Mouse (Mus musculus) ES-E14 (cell line): Measurements from ENCODE around the gene Tspyl3. TPM values are rescaled to one million over a fixed set of nuclear protein-coding genes. Genes with fewer than 3 reads are reported as not detected.

ENCODE experiments used
- DNase-seq: peaks from one replicate; pipeline ENCODE4 v3.0.0-alpha.2; 2013; ENCODE audit warnings: low read depth, low spot score
- H3K27ac ChIP-seq: 2 replicates; pipeline ENCODE4 v1.5.1; 2012; ENCODE audit warnings: low read depth, mild to moderate bottlenecking, low read length, moderate library complexity, mixed read lengths; ENCODE audit not compliant: poor library complexity, insufficient read depth, severe bottlenecking
- H3K36me3 ChIP-seq: 2 replicates; pipeline ENCODE4 v1.6.1; 2012; ENCODE audit warnings: mild to moderate bottlenecking, low read length, moderate library complexity, mixed read lengths; ENCODE audit not compliant: control insufficient read depth, poor library complexity, insufficient read depth, severe bottlenecking
- H3K4me1 ChIP-seq, 2 experiments: fragments of 150-350 bp in 1 of 2; sonication (generic) in 1 of 2; 2 replicates each; pipeline ENCODE4 v1.6.1; 2012; ENCODE audit warnings: low read length in 2 of 2, mild to moderate bottlenecking in 1 of 2, mixed read lengths in 1 of 2; ENCODE audit not compliant: control insufficient read depth in 2 of 2, insufficient read depth in 2 of 2, poor library complexity in 1 of 2
- H3K4me3 ChIP-seq, 2 experiments: fragments of 150-350 bp in 1 of 2; sonication (generic) in 1 of 2; 2 replicates each; pipeline ENCODE4 v1.5.1; 2012; ENCODE audit warnings: low read length in 2 of 2, low read depth in 1 of 2, mild to moderate bottlenecking in 1 of 2, mixed read lengths in 1 of 2; ENCODE audit not compliant: insufficient read depth in 1 of 2, poor library complexity in 1 of 2, severe bottlenecking in 1 of 2
- H3K9ac ChIP-seq: 2 replicates; pipeline ENCODE4 v1.6.1; 2012; ENCODE audit warnings: low read depth, mild to moderate bottlenecking, low read length, mixed read lengths; ENCODE audit not compliant: poor library complexity, insufficient read depth, severe bottlenecking
- H3K9me3 ChIP-seq: fragments of 150-350 bp; sonication (generic); 2 replicates; pipeline ENCODE4 v1.6.1; 2012; ENCODE audit warnings: low read depth, mild to moderate bottlenecking, low read length; ENCODE audit not compliant: control insufficient read depth, insufficient read depth
- CHD2 ChIP-seq: IDR thresholded peaks from 2 replicates; pipeline ENCODE4 v1.6.1; 2014; ENCODE audit warnings: mild to moderate bottlenecking, low read depth, low read length, inconsistent platforms
- HCFC1 ChIP-seq: IDR thresholded peaks from 2 replicates; pipeline ENCODE4 v1.6.1; 2012; ENCODE audit warnings: low read length, inconsistent platforms, borderline replicate concordance; ENCODE audit not compliant: insufficient read depth
- MAFK ChIP-seq: IDR thresholded peaks from 2 replicates; pipeline ENCODE4 v1.6.1; 2014; ENCODE audit warnings: mild to moderate bottlenecking, low read depth, low read length, inconsistent platforms; ENCODE audit not compliant: insufficient read depth
- ZC3H11A ChIP-seq: IDR thresholded peaks from 2 replicates; pipeline ENCODE4 v1.6.1; 2012; ENCODE audit warnings: low read depth, mild to moderate bottlenecking, inconsistent platforms, low read length, borderline replicate concordance
- ZNF384 ChIP-seq: IDR thresholded peaks from 2 replicates; pipeline ENCODE4 v1.6.1; 2012; ENCODE audit warnings: low read depth, low read length, inconsistent platforms
- in situ Hi-C, 2 experiments: fragments of 600-800 bp; cut with MboI; formaldehyde crosslinking; loops; one replicate each; pipeline ENCODE4 v1.15.1; 2025; ENCODE audit warnings: low sequenced_read_pairs in 2 of 2, inconsistent platforms in 1 of 2; ENCODE audit not compliant: unreplicated experiment in 2 of 2
- total RNA-seq: library from RNA; depleted of rRNA; stranded (reverse); fragments of 300-350 nt; gene quantifications from 2 replicates; pipeline ENCODE4 v1.2.3, GENCODE M21; 2012

The Tspyl3 gene
- total RNA-seq, 1 experiment = 2.1 TPM

DNA sequence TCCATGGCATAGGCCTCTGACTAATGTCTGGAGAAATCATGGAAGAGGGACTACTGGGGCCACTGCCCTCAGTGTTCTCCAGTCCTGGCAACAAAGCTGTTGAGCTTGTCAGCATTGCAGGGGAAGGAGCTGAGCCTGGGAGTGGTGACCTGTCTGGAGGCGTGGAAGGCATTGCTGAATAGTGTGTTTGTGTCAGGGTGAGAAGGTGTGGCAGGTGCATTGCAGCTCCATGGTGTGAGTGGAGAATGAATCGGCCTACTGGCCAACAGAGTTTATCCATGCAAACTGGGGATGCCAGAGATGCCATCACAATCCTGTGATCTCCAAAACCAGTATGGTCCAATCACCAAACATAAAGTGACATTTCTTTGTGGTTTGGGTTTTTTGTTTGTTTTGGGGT lies 31.4 kb upstream of the Tspyl3 start:
- Histone ChIP-seq H3K4me1 (no peaks in the 10 kb centered on the region), H3K9me3 (no peaks in the 10 kb centered on the region), H3K9ac (no peak overlapping the region), H3K4me3 (no peak overlapping the region), H3K36me3 (peaks cover 8% of the 10 kb centered on the region), H3K27ac (no peak overlapping the region)
- no peak for DNase-seq
- no peak for TF ChIP-seq MAFK
- TF ChIP-seq ZNF384 = no peak
- TF ChIP-seq CHD2 = no peak
- no peak for TF ChIP-seq HCFC1
- no peak for TF ChIP-seq ZC3H11A
- in situ Hi-C loops = no loop called here

GRCm38 (mm10) chr2:153249751-153250150 lies 24.5 kb upstream of the Tspyl3 start:
- no peak overlapping the region for H3K27ac ChIP-seq
- in situ Hi-C loops = no loop called here
- TF ChIP-seq HCFC1 = no peak
- no peak for TF ChIP-seq MAFK
- no peak for TF ChIP-seq CHD2
- no peak overlapping the region for H3K9ac ChIP-seq
- no peaks in the 10 kb centered on the region for H3K4me1 ChIP-seq
- H3K36me3 ChIP-seq = peaks cover 4% of the 10 kb centered on the region; the same call in 1 of the 2 replicates
- H3K4me3 ChIP-seq = no peak overlapping the region
- no peaks in the 10 kb centered on the region for H3K9me3 ChIP-seq
- DNase-seq = no peak

DNA sequence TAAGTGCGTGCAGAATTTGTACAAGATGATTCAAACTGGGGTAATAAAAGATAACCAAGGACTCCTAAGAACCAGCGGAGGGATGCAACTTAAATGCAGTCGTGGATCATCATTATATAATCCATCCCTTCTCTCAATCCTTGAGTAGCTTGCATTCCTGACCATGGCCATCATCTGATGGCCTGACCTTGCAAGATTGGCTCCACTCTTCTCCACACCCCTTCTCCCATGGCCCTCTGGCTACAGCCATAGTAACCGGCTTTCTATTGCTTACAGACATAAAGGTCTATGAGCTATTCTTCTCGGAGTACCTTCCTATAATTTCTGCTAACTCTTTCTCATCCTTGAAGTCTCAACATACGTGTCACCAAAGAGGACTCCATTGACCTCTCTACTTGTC lies 16.9 kb upstream of the Tspyl3 start:
- Histone ChIP-seq H3K4me1 (peaks cover 0 to 2% of the 10 kb centered on the region in 2 experiments; a peak in 2 of 4 replicates), H3K9me3 (no peaks in the 10 kb centered on the region), H3K36me3 (no peaks in the 10 kb centered on the region; the same call in 1 of the 2 replicates), H3K9ac (peak overlapping the region; percentile 61), H3K27ac (no peak overlapping the region), H3K4me3 (peak overlapping the region; percentile 82 to 99; a peak in 3 of 4 replicates)
- TF ChIP-seq ZNF384 (no peak), CHD2 (no peak), ZC3H11A (no peak), MAFK (no peak), HCFC1 (no peak)
- DNase-seq = no peak
- in situ Hi-C loops = no loop called here

GRCm38 (mm10) chr2:153241250-153242014 lies 16.2 kb upstream of the Tspyl3 start, which contains the start of the genes Plagl2 and Pofut1:
Gene Plagl2 (minus strand): TSS chr2:153241426.
Gene Pofut1 (plus strand): TSS chr2:153241533.
- TF ChIP-seq ZNF384 (no peak), ZC3H11A (no peak), HCFC1 (0 out of 2 replicates have a peak, but pooled peaks have one; percentile 15), MAFK (no peak)
- H3K9me3 ChIP-seq = no peaks in the 10 kb centered on the region
- DNase-seq = peak; percentile 68
- in situ Hi-C loops = no loop called here
- peaks cover 0 to 2% of the 10 kb centered on the region in 2 experiments; a peak in 2 of 4 replicates for H3K4me1 ChIP-seq
- peak within 1 kb of the TSS; percentile 85 for H3K9ac ChIP-seq
- H3K27ac ChIP-seq = peak within 1 kb of the TSS; percentile 6; the same call in 1 of the 2 replicates
- peak within 1 kb of the TSS; percentile 82 to 99 for H3K4me3 ChIP-seq
- no peaks in the 10 kb centered on the region; the same call in 1 of the 2 replicates for H3K36me3 ChIP-seq
